Comparison of ENCODE assay signal across 9 mouse cellular contexts in the genomic region with DNA sequence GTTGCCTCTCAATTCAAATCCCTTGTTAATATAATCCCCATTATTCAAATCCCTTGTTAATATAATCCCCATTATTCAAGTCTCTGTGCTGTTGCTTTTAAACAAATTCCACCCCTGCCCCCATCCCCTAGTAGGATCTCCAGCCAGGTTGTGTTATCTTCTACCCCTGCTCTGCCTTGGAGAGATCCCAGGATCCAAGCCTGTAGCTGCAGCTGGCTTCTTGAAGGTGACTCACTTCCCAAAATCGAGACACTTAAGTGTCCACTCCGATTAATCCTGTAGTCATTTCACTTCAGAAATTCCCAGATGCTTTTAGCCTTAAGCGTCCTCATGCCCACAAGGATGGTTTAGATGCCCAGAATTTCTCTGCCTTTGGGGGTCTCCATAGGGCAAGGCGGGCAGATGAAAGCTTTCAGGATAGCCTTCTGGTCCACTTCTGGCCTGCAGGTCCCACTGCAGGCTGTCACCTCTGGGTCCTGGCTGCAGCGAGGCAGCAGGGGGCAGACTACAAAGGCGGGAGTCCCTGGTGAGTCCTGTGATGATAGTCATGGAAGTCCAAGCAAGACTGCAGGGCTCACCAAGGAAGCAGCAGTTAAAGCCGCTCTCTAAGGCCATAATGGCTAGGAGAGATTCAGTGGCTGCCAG. TPM values are rescaled to one million over a fixed set of nuclear protein-coding genes. Genes with fewer than 3 reads are reported as not detected.
A peak's percentile ranks its signal among the peaks of the same experiment; 100 is the strongest.
DNase-seq lines count a peak whose midpoint lies in the region; ATAC-seq and TF ChIP-seq lines count a peak whose summit lies in the region.
"Had no signal": no experiment of that assay in that cellular context is flagged by ENCODE, and none has a peak within 500 bp of the region (broad histone marks: within the 10 kb centered on the region; RNA-seq: fewer than 3 reads in every experiment).

No protein-coding gene starts in this region.

- no peaks in the 10 kb centered on the region for H3K9me3 ChIP-seq in lung, embryonic 16.5 days (ENCODE audit: control insufficient read depth, low read length)
- H3K9me3 ChIP-seq: neural tube, embryonic 12.5 days had no signal

- peak; percentile 21 for DNase-seq in gastrocnemius, adult 18-20 months (ENCODE audit: low spot score)
- DNase-seq in gastrocnemius, postnatal 25 days: no peak
- DNase-seq in lung, postnatal 36 days: no peak
- peak; percentile 40 for DNase-seq in embryo, embryonic 11 days
- DNase-seq in thymus, adult 2 months: peak; percentile 54
- DNase-seq in urinary bladder, adult 2 months (ENCODE audit: low spot score): no peak
- no peak for DNase-seq in frontal cortex, adult 2 months (ENCODE audit: extremely low spot score in 1 of 2, low spot score in 1 of 2)

- WGBS in lung, embryonic 16.5 days: 56% methylated on average over 7 of the region's 7 CpGs
- WGBS in thymus, adult 2 months: 80% methylated on average over 7 of the region's 7 CpGs

- no peaks in the 10 kb centered on the region for H3K27me3 ChIP-seq in lung, embryonic 16.5 days (ENCODE audit: control insufficient read depth, insufficient read depth, low read depth, low read length)
- H3K27me3 ChIP-seq in thymus, adult 2 months (ENCODE audit: control insufficient read depth, insufficient read depth, low read length): no peaks in the 10 kb centered on the region
- H3K27me3 ChIP-seq: neural tube, embryonic 12.5 days had no signal

- peak; percentile 34; the same call in 1 of the 2 replicates for ATAC-seq in lung, embryonic 16.5 days (ENCODE audit: low read depth)

- H3K4me1 ChIP-seq in lung, embryonic 16.5 days (replicated peaks; ENCODE audit: control insufficient read depth, insufficient read depth, low read length): no peaks in the 10 kb centered on the region
- H3K4me1 ChIP-seq in thymus, adult 2 months (replicated peaks; ENCODE audit: control insufficient read depth, insufficient read depth, low read length): peaks cover 40% of the 10 kb centered on the region

- H3K9ac ChIP-seq in lung, embryonic 16.5 days (ENCODE audit: low read length): no peak overlapping the region
- H3K9ac ChIP-seq: neural tube, embryonic 12.5 days had no signal

- no peak overlapping the region for H3K4me3 ChIP-seq in lung, embryonic 16.5 days (ENCODE audit: low read length)
- no peak overlapping the region for H3K4me3 ChIP-seq in thymus, adult 2 months (ENCODE audit: control insufficient read depth, insufficient read depth, low read length)
- H3K4me3 ChIP-seq: neural tube, embryonic 12.5 days had no signal

- no peak overlapping the region for H3K27ac ChIP-seq in lung, embryonic 16.5 days (ENCODE audit: low read length)
- no peak overlapping the region for H3K27ac ChIP-seq in thymus, adult 2 months (ENCODE audit: control insufficient read depth, insufficient read depth, low read length)
- H3K27ac ChIP-seq: neural tube, embryonic 12.5 days had no signal

- no peak for TF ChIP-seq POLR2A in thymus, adult 2 months (IDR thresholded peaks at IDR 0.05; ENCODE audit: control insufficient read depth, extremely low read depth, insufficient read depth, low read length, poor library complexity)

- H3K4me2 ChIP-seq in lung, embryonic 16.5 days (ENCODE audit: low read depth, low read length): no peak overlapping the region
- H3K4me2 ChIP-seq: neural tube, embryonic 12.5 days had no signal

- peak; percentile 80 for TF ChIP-seq CTCF in thymus, adult 2 months (IDR thresholded peaks at IDR 0.05; ENCODE audit: borderline replicate concordance, control insufficient read depth, extremely low read depth, insufficient read depth, low read length, poor library complexity)

- no peaks in the 10 kb centered on the region for H3K36me3 ChIP-seq in lung, embryonic 16.5 days (ENCODE audit: control insufficient read depth, insufficient read depth, low read length)
- no peaks in the 10 kb centered on the region for H3K36me3 ChIP-seq in thymus, adult 2 months (ENCODE audit: control insufficient read depth, insufficient read depth, low read length)
- H3K36me3 ChIP-seq: neural tube, embryonic 12.5 days had no signal

RNA-seq across cellular contexts. Expression of a gene that starts 1.8 kb away (rescaled TPM):
- 1 to 10 TPM; 2.5 to 3.8 TPM for total RNA-seq in gastrocnemius, adult 18-20 months (2021)
- total RNA-seq in gastrocnemius, postnatal 25 days (2021): 1 to 10 TPM; 2.5 to 2.9 TPM
- 9.4 and 10.9 TPM in 2 replicates for polyA plus RNA-seq in lung, embryonic 16.5 days (2015; fragmentation: Nextera tagmentation; extraction: Ambion mirVana)
- polyA plus RNA-seq in thymus, adult 2 months (2012; rRNA removed): 87.4 and 128 TPM in 2 replicates
- 8.6 and 13.5 TPM in 2 replicates for polyA plus RNA-seq in urinary bladder, adult 2 months (2012; rRNA removed)
- 0.80 and 0.97 TPM in 2 replicates for polyA plus RNA-seq in frontal cortex, adult 2 months (2012; rRNA removed)

Comparison
In these comparisons a context has a peak if more than half of its experiments do, and no peak if none do; other contexts are left out.
1. DNase-seq: peak in gastrocnemius, adult 18-20 months (single experiment), embryo, embryonic 11 days (single experiment) and thymus, adult 2 months (single experiment); none in gastrocnemius, postnatal 25 days (single experiment), lung, postnatal 36 days (single experiment), urinary bladder, adult 2 months (single experiment) and frontal cortex, adult 2 months (0 of 2).